Mouse (Mus musculus): ENCODE data around the gene Stx6.

The Stx6 gene

GRCm38 (mm10) chr1:155158141-155158969 lies at the start of gene Stx6:
TSS of gene Stx6 (plus strand) at chr1:155158715.
- peak; percentile 97 for DNase-seq (ENCODE audit: low spot score)

- no peak for DNase-seq (ENCODE audit: low spot score)
These were observed 48.8 kb upstream of the Stx6 start for GRCm38 (mm10) chr1:155109387-155110350.

GRCm38 (mm10) chr1:155111491-155111890 lies 47.0 kb upstream of the Stx6 start:
- no peak for DNase-seq (ENCODE audit: low spot score)

- DNase-seq (ENCODE audit: low spot score) = no peak
These were observed 46.4 kb upstream of the Stx6 start for GRCm38 (mm10) chr1:155112118-155112517.

- no peak for DNase-seq (ENCODE audit: low spot score)
These were observed 45.6 kb upstream of the Stx6 start for GRCm38 (mm10) chr1:155112875-155113274.

GRCm38 (mm10) chr1:155113946-155114345 lies 44.6 kb upstream of the Stx6 start:
- no peak for DNase-seq (ENCODE audit: low spot score)

GRCm38 (mm10) chr1:155119719-155120118 lies 38.8 kb upstream of the Stx6 start:
- DNase-seq (ENCODE audit: low spot score) = no peak

- no peak for DNase-seq (ENCODE audit: low spot score)
These were observed 36.3 kb upstream of the Stx6 start for GRCm38 (mm10) chr1:155121977-155122939.

- DNase-seq (ENCODE audit: low spot score) = no peak
These were observed 34.1 kb upstream of the Stx6 start for GRCm38 (mm10) chr1:155124397-155124796.

GRCm38 (mm10) chr1:155126716-155127115 lies 31.8 kb upstream of the Stx6 start:
- DNase-seq (ENCODE audit: low spot score) = no peak

- DNase-seq (ENCODE audit: low spot score) = no peak
These were observed 31.0 kb upstream of the Stx6 start for GRCm38 (mm10) chr1:155127429-155127934.

- no peak for DNase-seq (ENCODE audit: low spot score)
These were observed 23.6 kb upstream of the Stx6 start for GRCm38 (mm10) chr1:155134866-155135265.

- DNase-seq (ENCODE audit: low spot score) = no peak
These were observed 19.7 kb upstream of the Stx6 start for GRCm38 (mm10) chr1:155138795-155139194.

- DNase-seq (ENCODE audit: low spot score) = no peak
These were observed 18.4 kb upstream of the Stx6 start for GRCm38 (mm10) chr1:155140076-155140475.

GRCm38 (mm10) chr1:155145620-155146019 lies 12.9 kb upstream of the Stx6 start:
- no peak for DNase-seq (ENCODE audit: low spot score)

GRCm38 (mm10) chr1:155146572-155146980 lies 11.9 kb upstream of the Stx6 start, which contains the start of gene Mr1:
TSS of gene Mr1 (minus strand) at chr1:155146814.
- no peak for DNase-seq (ENCODE audit: low spot score)

- DNase-seq (ENCODE audit: low spot score) = no peak
These were observed 11.3 kb upstream of the Stx6 start for GRCm38 (mm10) chr1:155147228-155147627.

GRCm38 (mm10) chr1:155149403-155149802 lies 9.1 kb upstream of the Stx6 start:
- no peak for DNase-seq (ENCODE audit: low spot score)

- no peak for DNase-seq (ENCODE audit: low spot score)
These were observed 7.7 kb upstream of the Stx6 start for GRCm38 (mm10) chr1:155150821-155151220.

GRCm38 (mm10) chr1:155153906-155154305 lies 4.6 kb upstream of the Stx6 start:
- no peak for DNase-seq (ENCODE audit: low spot score)

GRCm38 (mm10) chr1:155158970-155159484 lies 512 bp downstream of the Stx6 start:
- no peak for DNase-seq (ENCODE audit: low spot score)

All from urinary bladder, postnatal 10 days (tissue).